28 mouse cellular contexts compared by ENCODE assay signal in the genomic region with DNA sequence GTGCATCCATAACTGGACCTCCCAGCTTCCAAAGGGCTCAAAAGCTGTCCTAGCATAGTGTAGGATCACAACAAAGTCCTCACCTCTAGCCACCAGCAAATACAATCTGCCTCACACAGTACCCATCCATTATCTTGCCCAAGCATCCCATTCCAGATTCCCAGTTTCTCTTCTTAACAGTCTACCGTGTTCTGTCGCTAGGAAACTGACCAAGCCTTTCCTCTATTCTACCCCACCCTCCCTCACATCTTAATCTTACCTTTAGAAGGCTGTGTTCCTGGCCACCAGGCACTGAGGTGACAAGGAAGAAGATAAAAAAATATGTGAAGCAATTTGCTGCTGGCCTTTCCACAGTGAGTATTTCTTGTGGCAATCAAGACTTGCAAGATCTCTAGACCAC. TPM values are rescaled to one million over a fixed set of nuclear protein-coding genes. Genes with fewer than 3 reads are reported as not detected.
"Had no signal": no experiment of that assay in that cellular context is flagged by ENCODE, and none has a peak within 500 bp of the region (broad histone marks: within the 10 kb centered on the region; RNA-seq: fewer than 3 reads in every experiment).

No protein-coding gene starts in this region.

- H3K4me2 ChIP-seq: embryonic facial prominence, embryonic 12.5 days; embryonic facial prominence, embryonic 13.5 days; embryonic facial prominence, embryonic 15.5 days; forebrain, embryonic 12.5 days; forebrain, embryonic 13.5 days; forebrain, embryonic 15.5 days had no signal

- ATAC-seq: forebrain, embryonic 13.5 days; forebrain, embryonic 16.5 days; forebrain, postnatal 0 days had no signal

- H3K27me3 ChIP-seq: embryonic facial prominence, embryonic 12.5 days; embryonic facial prominence, embryonic 13.5 days; embryonic facial prominence, embryonic 15.5 days; forebrain, embryonic 12.5 days; forebrain, embryonic 13.5 days; forebrain, embryonic 15.5 days had no signal

- H3K9me3 ChIP-seq: embryonic facial prominence, embryonic 10.5 days; embryonic facial prominence, embryonic 12.5 days; embryonic facial prominence, embryonic 13.5 days; embryonic facial prominence, embryonic 15.5 days; forebrain, embryonic 10.5 days; forebrain, embryonic 12.5 days; forebrain, embryonic 13.5 days; forebrain, embryonic 15.5 days had no signal

- H3K4me3 ChIP-seq: embryonic facial prominence, embryonic 10.5 days; embryonic facial prominence, embryonic 12.5 days; embryonic facial prominence, embryonic 13.5 days; embryonic facial prominence, embryonic 15.5 days; erythroblast, embryonic 14.5 days; forebrain, embryonic 10.5 days; forebrain, embryonic 12.5 days; forebrain, embryonic 13.5 days; forebrain, embryonic 15.5 days; gastrocnemius, adult 2 months; heart, adult 2 months had no signal

- H3K36me3 ChIP-seq: embryonic facial prominence, embryonic 10.5 days; embryonic facial prominence, embryonic 12.5 days; embryonic facial prominence, embryonic 13.5 days; embryonic facial prominence, embryonic 15.5 days; forebrain, embryonic 10.5 days; forebrain, embryonic 12.5 days; forebrain, embryonic 15.5 days had no signal

- DNase-seq: cerebellum, adult 2 months; cerebellum, adult 8-10 months; cerebellum, adult 9-10 months; cerebellum, adult 9-11 months; cerebellum, postnatal 10 days; cerebellum, postnatal 14 days; cerebellum, postnatal 36 days; embryo, embryonic 11 days; forebrain, postnatal 0 days; gastrocnemius, adult 2 months; gastrocnemius, postnatal 10 days; gastrocnemius, postnatal 14 days; gastrocnemius, postnatal 25 days; gastrocnemius, postnatal 36 days; heart, adult 18-20 months; heart, adult 2 months had no signal

- H3K4me1 ChIP-seq: embryonic facial prominence, embryonic 12.5 days; embryonic facial prominence, embryonic 15.5 days had no signal

- H3K9ac ChIP-seq: embryonic facial prominence, embryonic 12.5 days; embryonic facial prominence, embryonic 13.5 days; embryonic facial prominence, embryonic 15.5 days; forebrain, embryonic 12.5 days; forebrain, embryonic 13.5 days; forebrain, embryonic 15.5 days; forebrain, postnatal 0 days had no signal

- H3K27ac ChIP-seq: embryonic facial prominence, embryonic 10.5 days; embryonic facial prominence, embryonic 12.5 days; embryonic facial prominence, embryonic 13.5 days; embryonic facial prominence, embryonic 15.5 days; forebrain, embryonic 10.5 days; forebrain, embryonic 12.5 days; forebrain, embryonic 13.5 days; forebrain, embryonic 15.5 days; gastrocnemius, adult 2 months; heart, adult 2 months had no signal

RNA-seq across cellular contexts. Expression of a gene that starts 14.8 kb away (rescaled TPM):
- total RNA-seq: common myeloid progenitor, adult 5-6 weeks; granulocyte monocyte progenitor cell, adult 5-6 weeks had no signal
- polyA plus RNA-seq: forebrain, embryonic 10.5 days had no signal
